Mouse (Mus musculus): Measurements from ENCODE around the gene Dnajc14.

DNA sequence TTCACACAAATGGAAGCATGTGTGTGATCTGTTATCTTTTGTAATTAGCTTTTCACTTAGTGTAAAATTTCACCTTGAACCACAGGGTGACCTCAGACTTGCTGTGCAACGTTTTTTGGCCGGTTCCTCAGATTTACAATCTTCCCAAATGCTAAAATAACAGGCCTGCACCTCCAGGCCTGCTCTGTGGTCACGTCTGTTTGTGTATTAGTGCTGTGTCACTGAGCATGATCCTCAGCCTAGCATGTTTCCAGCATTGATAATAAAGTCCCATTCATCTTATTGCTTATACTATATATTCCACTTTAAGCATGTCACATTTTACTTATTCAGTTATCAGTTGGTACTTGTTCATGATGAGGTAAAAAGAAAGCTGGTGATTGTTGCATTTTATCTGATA lies 46.5 kb downstream of the Dnajc14 start:
- TF ChIP-seq CTCF (IDR thresholded peaks at IDR 0.05; ENCODE audit: extremely low read depth, insufficient read depth, low read length) (no peak), POLR2A (IDR thresholded peaks at IDR 0.05; ENCODE audit: extremely low read depth, insufficient read depth, low read length) (no peak)

All from cortical plate, adult 2 months (tissue).